Mouse (Mus musculus) mouse trophoblast stem cell (cell line): ENCODE data around the gene Sfxn5.

Source experiments
- in situ Hi-C, 2 experiments: fragments of 300-500 bp; cut with MseI, MboI; formaldehyde crosslinking; loops; 2 replicates in 1 of 2; 3 replicates in 1 of 2; pipeline ENCODE4 v1.15.1; 2025

Gene Sfxn5

DNA sequence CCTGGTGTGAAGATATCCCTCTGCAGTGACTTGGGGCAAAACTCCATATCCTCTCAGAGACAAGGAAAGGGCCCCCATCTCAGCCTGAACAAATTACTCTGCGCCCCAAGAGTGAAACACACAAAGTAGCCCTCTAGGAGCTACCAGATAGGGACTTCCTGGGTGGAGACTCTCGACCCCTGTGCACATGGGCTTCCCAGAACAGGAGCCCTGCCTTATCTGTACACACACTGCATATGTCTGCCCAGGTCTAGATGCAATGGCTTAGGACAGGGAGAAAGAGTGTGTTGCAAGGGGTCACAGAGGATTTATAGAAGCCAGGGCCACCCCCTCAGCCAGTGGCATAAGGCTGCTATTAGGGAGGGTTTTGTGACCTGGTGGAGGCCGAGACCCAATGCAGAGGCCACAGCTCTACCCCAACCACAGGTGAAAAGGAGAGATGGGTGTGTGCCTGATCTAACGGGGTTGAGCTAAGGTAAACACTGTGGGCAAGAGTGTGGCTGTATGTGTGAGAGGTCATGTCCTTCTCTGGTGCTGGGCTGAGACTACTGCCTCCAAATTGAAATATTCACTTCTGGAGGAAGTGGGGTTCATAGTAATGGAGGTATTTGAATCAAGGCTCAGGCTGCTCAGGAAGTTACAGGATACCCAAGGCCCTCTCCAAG lies 44.9 kb downstream of the Sfxn5 start:
- in situ Hi-C loops: no loop called here

DNA sequence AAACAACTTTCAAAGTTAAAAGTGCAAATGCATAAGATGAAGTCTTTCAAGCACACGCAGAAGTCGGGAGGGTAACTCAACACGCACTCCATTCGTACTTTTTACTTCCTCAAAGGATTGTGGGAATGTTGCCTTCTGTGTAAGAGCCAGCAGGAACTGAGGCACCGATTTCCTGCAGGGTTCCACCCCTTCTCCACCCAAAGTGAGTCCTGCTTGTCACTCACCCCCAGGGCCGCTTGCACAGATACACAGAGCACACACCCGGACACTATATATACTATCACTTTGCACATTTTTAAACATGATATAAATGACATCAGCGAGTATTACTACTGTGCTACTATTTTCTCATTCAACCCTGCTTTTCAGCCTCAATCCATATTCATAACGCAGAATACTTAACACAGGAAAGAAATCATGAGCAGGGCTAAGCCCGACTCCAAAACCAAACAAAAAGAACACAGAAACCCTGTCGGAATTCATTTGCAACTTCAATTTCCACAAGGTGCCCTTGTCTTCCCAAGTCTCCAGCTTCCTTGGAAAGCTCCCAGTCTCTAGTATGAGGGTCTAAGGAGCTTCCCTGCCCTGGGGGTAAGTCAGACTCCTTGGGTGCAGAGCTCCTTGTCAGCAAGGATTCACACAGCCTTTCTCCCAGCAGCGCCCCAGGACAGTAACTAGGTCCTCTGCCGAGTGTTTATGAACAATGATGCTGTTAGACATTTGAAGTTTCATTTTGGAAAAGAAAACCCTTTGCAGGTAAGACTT lies 46.8 kb downstream of the Sfxn5 start:
- in situ Hi-C loops: no loop called here

DNA sequence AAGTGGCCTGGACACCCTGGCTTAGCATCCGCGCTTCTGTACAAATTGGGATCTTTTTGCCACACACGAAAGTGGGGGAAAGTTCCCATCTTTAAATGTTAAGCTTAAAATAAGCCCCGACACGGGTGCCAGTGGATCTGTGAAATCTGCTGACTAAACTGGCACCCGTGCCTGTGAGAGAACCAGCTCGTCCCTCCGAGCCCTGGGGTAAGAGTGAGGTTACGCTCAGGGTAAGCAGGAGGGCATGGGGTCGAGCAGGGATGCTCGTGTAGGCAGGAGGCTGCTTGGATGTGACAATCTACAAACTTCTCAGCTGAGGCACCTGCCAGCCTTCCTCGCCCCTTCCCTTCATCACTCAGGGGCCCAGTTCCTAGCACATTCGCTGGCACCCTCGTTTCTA lies 52.4 kb downstream of the Sfxn5 start:
- in situ Hi-C loops: no loop called here

DNA sequence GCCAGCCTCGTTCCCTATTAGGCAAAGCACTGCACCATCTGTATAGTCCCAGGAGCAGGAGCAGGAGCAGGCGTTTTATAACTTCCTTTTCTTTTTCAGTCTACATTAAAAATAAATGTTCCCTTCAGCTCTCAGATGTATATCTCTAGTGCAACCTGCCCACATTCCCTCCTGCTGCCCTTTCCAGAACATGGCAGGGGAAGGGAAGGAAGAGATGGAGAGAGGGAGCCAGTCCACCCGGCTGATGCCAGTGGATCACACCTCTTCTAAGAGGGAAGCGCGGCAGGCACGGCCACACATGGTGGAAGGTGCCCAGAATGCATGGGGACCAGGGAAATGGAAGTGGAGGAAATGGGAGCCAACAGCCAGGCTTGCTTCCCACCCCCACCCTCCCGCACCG lies 56.7 kb downstream of the Sfxn5 start:
- in situ Hi-C loops: no loop called here

DNA sequence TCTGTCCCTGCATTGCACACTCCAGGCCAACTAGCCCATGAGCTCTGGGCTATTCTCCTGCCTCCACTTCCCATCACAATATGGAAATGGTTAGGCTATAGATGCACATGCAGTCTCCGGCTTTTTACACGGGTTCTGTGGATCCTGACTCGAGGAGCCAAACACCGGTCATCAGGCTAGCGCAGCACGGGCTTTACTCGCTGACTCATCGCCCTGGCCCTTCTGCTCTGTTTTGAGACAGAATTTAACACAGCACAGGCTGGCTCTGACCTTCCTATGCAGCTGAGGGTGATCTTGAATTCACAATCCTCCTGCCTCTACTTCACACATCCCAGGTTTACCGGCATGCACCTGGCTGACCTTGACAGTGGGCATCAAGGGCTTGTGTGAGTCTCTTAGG lies 60.8 kb downstream of the Sfxn5 start:
- in situ Hi-C loops: no loop called here

DNA sequence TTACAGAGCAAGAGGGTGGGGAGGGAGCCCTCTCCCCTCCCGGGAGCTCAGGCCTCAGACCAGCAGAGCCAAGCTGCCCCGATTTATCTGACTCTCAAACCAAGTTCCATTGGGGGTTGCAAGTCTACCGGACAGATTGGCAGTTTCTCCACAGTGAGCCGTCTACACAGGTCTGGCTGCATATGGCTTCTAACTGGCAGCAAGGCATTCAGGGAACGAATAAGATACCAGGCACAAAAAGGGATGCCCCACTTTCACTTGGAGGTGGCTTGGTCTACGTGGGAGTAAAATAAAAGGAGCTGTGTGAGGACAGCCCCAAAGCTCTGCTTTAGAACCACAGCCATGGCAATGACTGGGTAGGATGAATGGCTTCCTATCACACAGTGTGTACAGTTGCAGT lies 67.2 kb downstream of the Sfxn5 start:
- in situ Hi-C loops: no loop called here

DNA sequence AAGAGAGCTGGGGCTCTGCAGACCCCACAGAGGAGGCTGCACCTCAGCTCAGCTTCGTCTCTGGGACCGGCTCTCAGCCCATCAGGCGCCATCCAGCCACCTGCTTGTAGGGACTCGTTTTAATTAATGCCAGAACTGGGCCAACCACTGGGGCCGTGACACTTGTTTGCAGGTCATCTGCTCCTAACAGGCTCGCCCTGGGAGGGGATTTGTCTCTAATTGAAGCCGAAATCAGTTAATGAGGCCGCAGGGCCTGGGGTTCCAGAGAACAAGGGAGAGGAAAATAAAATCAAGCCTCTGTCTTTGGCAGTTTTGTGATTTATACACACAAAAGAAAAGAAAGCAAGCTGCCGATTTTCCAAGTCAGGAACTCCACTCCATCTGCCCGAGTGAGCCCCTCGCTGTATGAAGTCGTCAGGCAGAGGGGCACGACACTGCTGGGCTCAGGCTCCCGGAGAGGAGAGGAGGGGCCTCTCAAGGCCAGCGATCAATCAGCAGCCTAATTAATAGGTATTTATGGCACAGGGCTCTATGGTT lies 68.2 kb downstream of the Sfxn5 start:
- in situ Hi-C loops: no loop called here

DNA sequence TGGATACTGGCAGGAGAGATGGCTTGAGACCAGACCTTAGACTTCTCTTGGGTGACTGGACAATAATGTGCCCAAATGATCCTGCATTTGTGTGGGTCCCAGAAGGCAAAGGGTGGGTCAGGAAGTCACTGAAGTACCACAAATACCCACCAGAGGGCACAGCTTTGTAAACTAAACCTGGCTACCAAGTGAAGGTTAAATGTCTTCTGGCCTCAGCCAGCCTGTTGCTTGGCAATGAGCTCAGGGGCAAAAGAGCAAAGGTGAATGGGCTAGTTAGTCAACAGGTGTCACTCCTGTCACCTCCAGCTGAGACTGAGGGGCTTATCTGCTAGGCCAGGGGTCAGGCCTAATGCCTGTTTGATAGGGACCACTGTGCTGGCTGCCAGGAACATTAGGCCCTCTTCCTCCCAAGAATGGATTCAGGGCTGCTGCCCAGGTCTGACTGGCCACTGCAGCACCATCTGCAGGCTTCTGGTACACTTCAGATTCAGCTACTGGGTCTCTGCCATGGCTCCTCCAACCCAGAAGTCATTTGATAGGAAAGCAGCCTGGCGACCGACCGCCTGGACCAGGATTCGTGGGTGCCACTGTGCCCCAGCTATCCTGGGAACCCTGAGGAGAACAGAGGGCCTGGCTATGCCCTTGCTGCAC lies 70.2 kb downstream of the Sfxn5 start:
- in situ Hi-C loops: no loop called here

DNA sequence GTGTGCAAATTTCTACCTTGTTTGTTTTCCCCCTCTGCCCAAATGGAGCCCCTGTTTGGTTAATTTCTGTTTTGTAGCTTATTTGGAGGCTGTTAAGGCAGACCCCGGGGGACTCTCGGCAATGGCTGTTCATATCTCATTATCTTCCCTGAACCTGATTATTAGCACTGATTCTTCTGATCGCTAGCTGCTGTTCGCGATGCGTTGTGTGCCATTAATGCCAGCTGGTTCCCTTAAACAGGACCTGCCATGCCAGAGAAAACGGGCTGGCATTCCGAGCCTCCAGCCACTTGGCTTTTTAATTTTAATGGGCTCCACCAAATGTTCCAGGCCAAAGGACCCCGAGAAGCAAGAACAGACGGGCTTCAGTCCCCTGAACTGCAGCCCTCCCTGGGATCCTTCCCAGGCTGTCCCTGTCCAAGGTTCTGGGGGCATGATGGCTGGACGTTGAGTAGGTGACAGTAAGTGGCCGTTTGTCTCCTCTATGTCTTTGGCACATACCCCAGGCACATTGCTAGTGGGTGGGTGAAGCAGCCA lies 74.1 kb downstream of the Sfxn5 start:
- in situ Hi-C loops: no loop called here

DNA sequence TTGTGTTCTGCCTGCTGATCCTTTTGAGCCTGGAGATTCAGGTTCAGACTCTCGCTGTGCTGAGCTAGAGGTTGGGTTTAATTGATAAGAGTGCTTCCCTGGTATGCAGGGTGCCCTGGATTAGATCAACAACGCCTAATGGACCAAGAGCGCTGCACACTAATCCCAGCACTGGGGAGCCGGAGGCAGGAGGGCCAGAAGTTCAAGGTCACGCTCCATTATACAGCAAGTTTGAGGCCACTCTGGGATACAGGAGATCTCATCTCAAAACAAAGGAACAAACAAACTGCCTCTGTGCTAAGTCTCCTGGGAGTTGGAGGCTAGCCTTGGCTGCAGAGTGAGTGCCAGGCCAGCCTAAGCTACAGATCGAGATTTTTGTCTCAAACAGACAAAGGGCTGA lies 77.6 kb downstream of the Sfxn5 start:
- in situ Hi-C loops: no loop called here

DNA sequence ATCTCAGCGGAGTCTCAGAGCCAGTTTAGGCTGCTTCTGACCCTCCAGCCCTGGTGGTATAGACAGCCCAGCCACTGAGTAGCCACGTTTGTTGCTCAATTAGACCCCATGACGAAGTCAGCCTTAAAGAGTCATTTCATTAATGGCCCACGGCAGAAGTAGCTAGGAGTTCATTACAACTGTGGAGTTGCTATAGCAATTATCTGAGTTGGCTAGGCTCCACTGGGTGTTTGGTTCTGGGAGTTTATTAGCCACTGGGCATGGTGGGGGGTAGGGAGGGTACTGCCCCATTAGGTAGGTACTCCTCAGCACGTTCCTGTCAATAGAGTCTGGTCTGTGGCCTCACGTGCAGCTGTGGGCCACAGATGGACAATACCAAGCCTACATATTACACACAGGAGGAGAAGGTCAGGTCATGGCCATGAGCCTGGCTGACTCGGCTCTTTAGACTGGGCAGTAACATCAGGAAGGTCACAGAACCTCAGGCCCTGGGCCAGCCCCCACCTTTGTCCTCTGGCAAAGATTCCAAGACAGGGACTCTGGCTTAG lies 79.2 kb downstream of the Sfxn5 start:
- in situ Hi-C loops: no loop called here

DNA sequence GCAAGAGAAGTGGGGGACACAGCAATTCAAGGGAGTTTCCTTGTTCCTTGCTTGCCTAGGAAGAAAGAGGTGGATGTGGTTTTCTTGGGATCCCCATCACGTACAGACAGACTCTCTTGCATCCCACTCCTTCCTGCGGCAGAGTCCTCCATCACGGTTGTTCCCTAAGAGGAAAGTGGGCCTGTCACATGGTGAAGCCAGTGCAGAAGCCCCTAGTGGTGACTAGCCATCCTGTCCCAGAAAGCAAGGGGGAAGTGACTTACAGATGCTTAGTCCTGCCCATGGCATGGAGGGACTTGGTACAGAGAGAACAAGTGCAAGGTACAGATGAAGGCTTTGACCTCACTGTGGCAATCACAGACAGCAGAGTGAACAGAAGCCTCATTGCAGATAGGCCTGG lies 79.9 kb downstream of the Sfxn5 start:
- in situ Hi-C loops: no loop called here

DNA sequence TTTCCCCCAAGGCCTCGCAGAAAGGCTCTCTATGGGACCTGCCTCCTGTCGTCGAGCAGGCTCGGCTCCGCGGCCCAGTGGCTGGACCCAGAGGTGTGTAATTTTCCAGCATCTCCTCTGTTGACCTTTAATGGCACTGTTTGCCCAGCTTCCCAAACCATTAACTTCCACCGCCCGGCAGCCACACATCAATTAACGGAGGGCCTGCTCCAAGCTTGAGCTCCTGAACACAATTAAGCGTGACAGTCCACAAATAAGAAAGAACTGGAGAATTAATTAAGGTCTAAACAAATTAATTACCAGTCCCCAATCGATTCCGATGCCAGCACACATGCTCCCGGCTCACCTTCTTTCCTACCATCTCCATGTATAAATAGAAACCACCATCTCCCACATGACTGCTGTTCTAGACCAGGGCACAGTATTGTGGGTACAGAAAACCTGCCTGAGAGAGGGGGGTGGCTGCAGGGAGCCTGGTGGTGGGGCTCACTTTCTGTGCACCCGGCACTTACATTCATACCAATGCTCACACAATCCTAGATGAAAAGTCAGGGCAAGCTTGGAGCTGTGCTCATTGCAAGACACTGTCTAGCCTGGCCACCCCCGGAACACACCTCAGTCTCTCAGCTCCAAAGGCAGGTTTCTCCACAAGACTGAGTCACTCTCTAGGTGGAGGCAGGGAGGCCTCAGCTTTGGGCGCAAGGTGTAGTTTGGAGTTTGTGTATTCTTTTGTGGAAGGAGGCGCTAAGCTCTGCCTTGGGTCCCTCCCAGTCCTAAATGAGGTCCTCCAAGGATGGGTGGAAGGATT lies 80.8 kb downstream of the Sfxn5 start:
- in situ Hi-C loops: no loop called here

DNA sequence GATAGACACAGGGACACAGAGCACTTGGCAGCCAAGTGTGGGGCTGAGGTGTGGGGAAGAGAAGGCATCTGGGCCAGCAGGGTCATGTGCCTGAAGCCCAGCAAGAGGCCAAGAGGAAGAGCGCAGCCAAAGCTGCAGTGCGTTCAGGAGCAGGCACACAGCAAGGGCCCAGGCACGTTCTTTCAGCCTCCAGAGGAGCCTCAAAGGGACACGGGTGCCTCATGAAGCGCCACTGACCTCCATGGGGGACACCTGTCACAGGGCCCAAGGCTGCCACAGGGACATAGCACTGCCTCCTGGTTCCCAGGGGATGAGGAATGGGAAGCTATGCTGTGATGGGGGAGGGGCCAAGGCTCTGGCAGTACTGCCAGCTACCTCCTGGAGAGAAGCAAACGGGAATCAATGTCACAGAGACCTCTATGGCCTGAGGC lies 82.4 kb downstream of the Sfxn5 start:
- in situ Hi-C loops: no loop called here

DNA sequence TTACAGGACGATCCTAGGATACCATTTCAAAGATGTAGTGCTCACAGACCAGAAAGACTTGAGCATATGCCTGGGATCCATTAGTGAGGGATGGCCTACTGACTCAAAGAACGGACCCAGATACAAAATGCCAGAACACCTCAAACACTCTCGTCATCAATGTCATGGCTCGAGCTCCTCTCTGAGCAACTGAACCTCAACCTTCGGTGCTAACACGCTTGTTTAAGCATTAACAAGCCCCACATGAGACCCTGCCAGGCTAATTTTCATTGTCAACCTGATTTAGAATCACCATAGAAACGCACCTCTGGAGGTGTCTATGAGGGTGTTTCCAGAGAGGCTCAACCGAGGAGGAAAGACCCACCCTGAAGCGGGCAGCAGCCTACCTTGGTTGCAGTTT lies 83.4 kb downstream of the Sfxn5 start:
- in situ Hi-C loops: no loop called here

DNA sequence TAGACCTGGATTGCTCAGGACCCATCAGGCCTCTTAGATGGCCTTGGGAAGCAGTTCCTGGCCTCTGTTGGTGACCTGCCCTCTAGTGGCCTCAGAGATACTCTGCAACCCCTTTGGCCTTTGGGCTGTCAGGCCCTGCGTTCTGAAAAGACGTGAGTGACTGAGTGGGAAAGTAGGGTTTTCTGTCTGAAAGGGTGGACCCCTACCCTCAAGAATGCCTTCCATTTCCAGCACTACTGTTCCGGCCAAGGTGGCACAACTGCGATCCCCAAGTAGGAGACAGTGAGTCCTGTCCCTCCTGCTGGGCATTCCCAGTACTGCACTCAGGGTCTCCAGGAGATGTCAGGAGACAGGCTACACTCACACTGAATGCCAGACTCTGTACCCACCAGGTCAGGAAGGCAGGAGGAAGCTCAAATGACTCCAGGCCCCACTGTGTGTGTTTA lies 94.2 kb downstream of the Sfxn5 start:
- in situ Hi-C loops: loop anchor here (5.0 to 10.0 kb wide), 2 partner anchors 74 to 77 kb away; no protein-coding TSS in a partner anchor

DNA sequence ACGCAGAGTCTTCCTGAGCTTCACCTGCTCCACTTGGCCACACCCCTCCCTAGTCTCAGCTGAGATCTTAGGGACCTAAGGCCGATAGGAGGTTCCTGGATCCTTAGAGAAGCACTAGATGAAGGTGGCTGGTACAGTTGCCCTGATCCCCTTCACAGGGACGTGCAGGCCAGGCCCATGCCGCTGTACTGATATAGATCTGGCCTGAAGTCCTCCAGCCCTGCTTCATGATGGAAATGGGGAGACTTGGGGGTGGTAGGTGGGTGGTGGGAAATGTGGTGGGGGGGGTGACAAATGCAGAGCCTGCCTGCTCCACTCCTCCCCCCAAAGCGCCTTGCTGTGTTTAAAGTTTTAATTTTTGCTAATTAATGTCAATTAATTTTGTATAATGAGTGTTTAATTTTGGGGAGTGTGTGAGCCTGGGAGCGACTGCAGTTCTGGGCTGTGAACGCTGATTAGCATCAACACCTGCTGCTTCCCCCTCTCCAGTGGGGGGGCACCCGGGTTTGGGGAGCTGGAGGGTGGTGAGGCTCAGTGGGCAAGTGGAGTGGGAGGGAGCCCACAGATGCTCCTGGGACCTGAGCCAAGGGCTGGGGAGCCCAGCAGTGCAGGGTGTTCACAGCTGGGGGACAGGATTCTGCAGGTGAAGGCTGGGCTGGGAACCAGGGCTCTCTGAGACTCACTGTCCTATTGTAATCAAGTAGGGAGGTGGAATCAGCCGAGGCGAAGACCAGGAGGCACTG lies 95.5 kb downstream of the Sfxn5 start:
- in situ Hi-C loops: loop anchor here (5.0 to 10.0 kb wide), 2 partner anchors 73 to 75 kb away; no protein-coding TSS in a partner anchor

DNA sequence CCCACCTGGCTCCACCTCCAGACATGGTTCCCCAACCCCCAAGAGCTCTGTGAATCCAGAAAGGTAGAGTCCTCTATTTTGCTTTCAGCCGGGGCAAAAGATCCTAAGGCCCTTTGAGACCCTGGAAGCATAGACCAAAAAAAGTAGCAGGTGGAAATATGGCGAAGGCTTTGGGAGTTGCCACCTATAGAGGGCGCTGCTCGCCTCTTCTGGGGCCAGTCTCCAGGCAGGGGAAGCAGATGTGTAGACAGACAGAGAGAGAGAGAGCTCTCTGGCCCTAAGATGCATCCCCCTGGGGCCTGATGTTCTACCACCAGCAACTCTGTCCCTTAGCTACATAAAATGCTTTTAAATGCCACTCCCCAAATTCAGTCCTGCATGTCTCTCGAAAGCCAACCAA lies 96.2 kb downstream of the Sfxn5 start:
- in situ Hi-C loops: loop anchor here (5.0 to 10.0 kb wide), 2 partner anchors 72 to 75 kb away; no protein-coding TSS in a partner anchor

DNA sequence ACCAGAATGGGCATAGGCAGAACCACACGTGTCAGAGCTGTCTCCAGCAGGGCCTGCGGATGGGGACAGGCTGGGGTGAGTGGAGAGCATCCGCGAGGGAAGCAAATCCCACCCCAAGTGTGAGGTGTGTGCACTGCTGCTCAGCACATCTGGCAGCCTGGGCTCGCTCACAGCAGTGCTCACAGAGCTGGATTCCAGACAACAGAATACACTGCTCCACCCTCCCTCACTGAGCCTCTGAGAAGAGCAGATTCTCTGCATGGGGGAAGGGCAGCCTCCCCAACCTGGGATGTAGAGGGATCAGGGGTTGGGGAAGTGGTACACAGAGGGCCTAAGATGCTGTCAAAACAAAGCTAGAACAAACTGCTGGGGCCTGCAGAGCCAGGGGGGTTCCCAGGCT lies 98.4 kb downstream of the Sfxn5 start:
- in situ Hi-C loops: loop anchor here (5.0 to 10.0 kb wide), 2 partner anchors 70 to 72 kb away; no protein-coding TSS in a partner anchor
